Mouse (Mus musculus) lung, adult 18-20 months (tissue): ENCODE data around the gene Ccdc124.

ENCODE experiments used
- DNase-seq, 2 experiments: peaks; one replicate each; pipeline ENCODE4 v3.0.0; 2022; ENCODE audit warnings: mixed read lengths in 2 of 2

Gene Ccdc124

GRCm38 (mm10) chr8:70894771-70895545 is 21.2 kb upstream of the Ccdc124 start:
- DNase-seq: no peak

GRCm38 (mm10) chr8:70894385-70894720 is 20.6 kb upstream of the Ccdc124 start:
- no peak for DNase-seq

- peak; percentile 57 to 68 for DNase-seq
Measured at GRCm38 (mm10) chr8:70893656-70894384, 20.1 kb upstream of the Ccdc124 start.

GRCm38 (mm10) chr8:70892896-70893655 is 19.3 kb upstream of the Ccdc124 start:
- no peak for DNase-seq

GRCm38 (mm10) chr8:70892022-70892895 is 18.5 kb upstream of the Ccdc124 start, which contains the start of gene Slc5a5:
Gene Slc5a5, minus strand, starts transcription at chr8:70892757.
- DNase-seq: no peak

GRCm38 (mm10) chr8:70891356-70891755 is 17.6 kb upstream of the Ccdc124 start:
- peak; percentile 85 to 92 for DNase-seq

- DNase-seq: no peak
Measured at GRCm38 (mm10) chr8:70890656-70891055, 16.9 kb upstream of the Ccdc124 start.

GRCm38 (mm10) chr8:70887669-70888068 is 13.9 kb upstream of the Ccdc124 start:
- peak in 1 of 2 experiments; percentile 30 for DNase-seq

- DNase-seq: no peak
Measured at GRCm38 (mm10) chr8:70885612-70886011, 11.9 kb upstream of the Ccdc124 start.

- no peak for DNase-seq
Measured at GRCm38 (mm10) chr8:70884683-70885082, 10.9 kb upstream of the Ccdc124 start.

- no peak for DNase-seq
Measured at GRCm38 (mm10) chr8:70884186-70884585, 10.5 kb upstream of the Ccdc124 start.

- no peak for DNase-seq
Measured at GRCm38 (mm10) chr8:70880546-70880945, 6.8 kb upstream of the Ccdc124 start.

- DNase-seq: peak; percentile 28 to 37
Measured at GRCm38 (mm10) chr8:70880126-70880525, 6.4 kb upstream of the Ccdc124 start.

- no peak for DNase-seq
Measured at GRCm38 (mm10) chr8:70879500-70879899, 5.8 kb upstream of the Ccdc124 start.

GRCm38 (mm10) chr8:70878178-70878577 is 4.4 kb upstream of the Ccdc124 start:
- DNase-seq: no peak

- DNase-seq: no peak
Measured at GRCm38 (mm10) chr8:70876382-70876781, 2.6 kb upstream of the Ccdc124 start.

GRCm38 (mm10) chr8:70874441-70874840 is 706 bp upstream of the Ccdc124 start:
- no peak for DNase-seq

- DNase-seq: no peak
Measured at GRCm38 (mm10) chr8:70872643-70873363, 932 bp downstream of the Ccdc124 start.

GRCm38 (mm10) chr8:70871195-70871807 is 2.4 kb downstream of the Ccdc124 start:
- no peak for DNase-seq

- DNase-seq: peak; percentile 80 to 84
Measured at GRCm38 (mm10) chr8:70869601-70870041, 4.1 kb downstream of the Ccdc124 start.

GRCm38 (mm10) chr8:70869199-70869571 is 4.5 kb downstream of the Ccdc124 start:
- DNase-seq: no peak
